Mouse (Mus musculus) splenic B cell, adult 2 months (primary cell): Measurements from ENCODE around the gene 1700034J05Rik.

ENCODE experiments used
- DNase-seq: peaks from one replicate; pipeline ENCODE4 v3.0.0-alpha.2; 2011; ENCODE audit warnings: low read depth, low spot score
- H3K27me3 ChIP-seq: 2 replicates; pipeline ENCODE4 v1.6.1; 2012; ENCODE audit warnings: mild to moderate bottlenecking, low read length, moderate library complexity, mixed read lengths; ENCODE audit not compliant: control insufficient read depth, poor library complexity, insufficient read depth, severe bottlenecking
- H3K36me3 ChIP-seq: 2 replicates; pipeline ENCODE4 v1.6.1; 2012; ENCODE audit warnings: mild to moderate bottlenecking, low read length, moderate library complexity, mixed read lengths; ENCODE audit not compliant: control insufficient read depth, poor library complexity, insufficient read depth, severe bottlenecking

1700034J05Rik gene

DNA sequence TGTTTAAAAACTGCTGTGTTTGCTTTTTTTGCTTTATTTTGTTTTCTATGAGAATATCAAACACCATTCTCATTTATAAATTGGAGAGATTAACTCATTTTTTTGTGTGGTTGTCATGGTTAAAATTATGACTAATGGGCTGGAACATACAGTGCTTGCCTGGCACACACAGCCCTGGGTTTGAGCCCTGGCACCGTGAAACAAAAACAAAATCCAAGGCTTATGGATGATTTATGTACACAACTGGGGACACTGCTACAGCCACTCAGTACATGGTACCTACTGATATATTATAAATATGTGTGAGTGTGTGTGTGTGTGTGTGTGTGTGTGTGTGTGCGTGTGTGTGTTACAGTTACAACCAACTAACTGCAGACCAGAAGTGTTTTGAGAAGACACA lies 19.2 kb upstream of the 1700034J05Rik start:
- H3K27me3 ChIP-seq = no peaks in the 10 kb centered on the region; the same call in 1 of the 2 replicates
- H3K36me3 ChIP-seq = no peaks in the 10 kb centered on the region
- no peak for DNase-seq

DNA sequence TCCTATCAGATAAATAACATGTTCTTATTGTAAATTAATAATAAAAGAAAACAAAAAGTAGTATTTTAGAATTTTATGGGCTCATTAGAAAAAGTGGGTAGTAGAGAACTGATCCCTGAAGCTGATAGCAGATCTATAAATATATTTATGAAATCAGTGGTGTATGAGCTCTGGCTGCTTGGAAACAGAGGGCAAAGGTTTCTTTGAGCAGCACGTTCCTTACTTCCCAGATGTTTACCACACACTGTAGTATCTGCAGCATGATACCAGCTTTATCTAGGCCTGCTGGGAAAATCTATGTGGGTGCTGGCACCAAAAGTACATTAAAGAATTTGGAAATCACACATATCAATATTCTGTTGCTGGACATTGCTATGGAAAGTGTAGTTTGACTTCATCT lies 18.5 kb upstream of the 1700034J05Rik start:
- Histone ChIP-seq H3K27me3 (no peaks in the 10 kb centered on the region), H3K36me3 (no peaks in the 10 kb centered on the region)
- DNase-seq = no peak

DNA sequence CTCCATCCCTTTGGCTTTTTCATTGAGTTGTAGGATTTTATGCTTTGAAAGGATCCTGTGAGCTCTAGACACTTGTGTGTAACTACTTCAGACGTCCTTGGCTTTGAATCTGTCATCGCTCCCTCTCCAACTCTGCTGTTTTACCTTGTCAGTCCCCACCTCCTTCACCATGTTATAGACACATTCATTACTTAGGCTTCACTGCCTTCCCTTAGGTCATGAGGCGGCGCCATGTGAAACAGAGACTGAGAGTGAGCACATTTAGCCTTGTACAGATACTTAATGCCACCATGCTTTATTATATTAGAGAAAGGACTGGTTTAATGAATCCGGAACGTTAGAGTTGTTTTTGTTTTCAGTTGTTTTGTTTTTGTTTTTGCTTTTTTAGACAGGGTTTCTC lies 17.8 kb upstream of the 1700034J05Rik start:
- DNase-seq = no peak
- Histone ChIP-seq H3K36me3 (no peaks in the 10 kb centered on the region), H3K27me3 (no peaks in the 10 kb centered on the region)

DNA sequence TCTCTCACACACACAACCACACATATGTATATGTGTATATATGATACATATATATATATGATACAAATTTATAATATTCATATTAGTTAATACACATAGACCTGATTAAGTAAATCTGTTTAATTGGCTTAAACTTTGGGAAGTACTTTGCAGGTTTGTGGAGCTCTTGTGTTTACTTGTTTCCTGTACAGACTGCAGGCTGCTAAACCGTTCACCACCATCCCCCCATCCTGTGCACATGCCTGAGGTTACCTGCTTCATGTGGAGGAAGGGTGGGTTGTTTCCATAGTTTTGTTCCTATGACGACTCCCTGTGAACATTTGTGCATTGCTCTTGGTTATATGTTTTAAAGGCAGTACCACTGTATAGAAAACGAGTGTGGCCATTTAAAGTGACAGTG lies 17.1 kb upstream of the 1700034J05Rik start:
- Histone ChIP-seq H3K36me3 (no peaks in the 10 kb centered on the region), H3K27me3 (no peaks in the 10 kb centered on the region)
- no peak for DNase-seq

DNA sequence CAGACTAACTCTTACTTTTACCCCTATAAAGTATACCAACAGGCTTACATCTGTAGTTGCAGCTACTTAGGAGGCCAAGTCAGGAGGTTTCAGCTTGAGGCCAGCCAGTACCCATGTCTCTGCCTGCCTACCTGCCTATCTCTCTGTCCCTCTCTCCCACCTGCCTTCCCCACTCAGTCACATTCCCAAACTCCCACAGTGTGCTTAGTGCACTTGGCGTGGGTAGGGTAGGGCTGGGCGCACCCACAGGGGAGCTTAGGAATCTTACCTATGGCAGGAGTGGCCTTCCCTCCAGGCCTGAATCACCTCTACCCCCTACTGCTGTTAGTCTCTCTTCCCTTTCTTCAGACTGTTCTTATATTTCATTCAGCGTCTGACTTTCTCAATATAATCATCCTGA lies 16.6 kb upstream of the 1700034J05Rik start:
- Histone ChIP-seq H3K27me3 (no peaks in the 10 kb centered on the region), H3K36me3 (no peaks in the 10 kb centered on the region)
- DNase-seq = no peak

DNA sequence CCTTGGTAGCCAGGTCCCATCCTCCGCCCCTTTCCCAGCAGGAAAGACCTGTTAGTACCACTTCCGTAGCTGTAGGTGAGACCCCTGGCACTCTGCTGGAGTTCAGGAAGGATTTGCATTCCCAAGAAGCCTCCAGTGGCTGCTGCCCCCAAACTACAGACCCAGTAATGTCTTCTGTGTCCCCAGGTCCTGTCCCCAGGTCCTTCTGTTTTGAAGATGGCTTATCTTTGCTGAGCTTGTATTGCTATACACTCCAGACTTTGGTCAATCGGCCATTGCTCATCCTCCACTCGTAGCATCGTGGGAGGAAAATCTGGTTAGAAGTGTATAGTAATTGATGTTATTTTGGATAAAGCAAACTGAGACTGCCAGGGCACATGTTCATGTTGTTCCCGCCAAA lies 13.6 kb upstream of the 1700034J05Rik start:
- DNase-seq = no peak
- Histone ChIP-seq H3K36me3 (no peaks in the 10 kb centered on the region), H3K27me3 (no peaks in the 10 kb centered on the region)

DNA sequence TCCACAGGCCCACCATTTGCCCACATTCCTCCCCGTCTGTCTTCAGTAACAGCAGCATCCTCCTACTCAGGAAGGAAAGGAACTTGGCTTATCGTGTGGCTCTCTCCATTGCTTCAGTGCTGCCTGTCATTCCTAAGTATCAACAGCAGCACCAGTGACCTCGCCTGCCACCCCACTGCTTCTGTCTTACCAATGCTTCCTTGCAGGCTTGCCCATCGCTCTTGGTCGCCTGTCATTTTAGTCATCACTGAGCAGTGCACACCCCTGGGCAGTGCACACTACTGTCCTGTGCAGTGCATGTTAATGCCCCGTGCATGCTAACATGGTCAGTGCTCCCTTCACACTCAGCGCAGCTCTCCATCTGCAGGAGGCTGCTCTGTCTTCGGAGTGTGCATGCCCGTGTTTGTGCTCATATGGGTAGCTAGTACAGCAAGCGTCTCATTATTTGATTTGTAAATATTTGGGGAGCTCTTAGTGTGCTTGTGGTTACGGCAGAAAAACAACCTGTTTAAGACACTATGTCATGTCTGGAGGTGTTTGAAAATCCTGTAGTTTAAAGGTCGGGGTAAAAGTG lies 12.3 kb upstream of the 1700034J05Rik start:
- DNase-seq = no peak
- Histone ChIP-seq H3K36me3 (no peaks in the 10 kb centered on the region), H3K27me3 (no peaks in the 10 kb centered on the region)

DNA sequence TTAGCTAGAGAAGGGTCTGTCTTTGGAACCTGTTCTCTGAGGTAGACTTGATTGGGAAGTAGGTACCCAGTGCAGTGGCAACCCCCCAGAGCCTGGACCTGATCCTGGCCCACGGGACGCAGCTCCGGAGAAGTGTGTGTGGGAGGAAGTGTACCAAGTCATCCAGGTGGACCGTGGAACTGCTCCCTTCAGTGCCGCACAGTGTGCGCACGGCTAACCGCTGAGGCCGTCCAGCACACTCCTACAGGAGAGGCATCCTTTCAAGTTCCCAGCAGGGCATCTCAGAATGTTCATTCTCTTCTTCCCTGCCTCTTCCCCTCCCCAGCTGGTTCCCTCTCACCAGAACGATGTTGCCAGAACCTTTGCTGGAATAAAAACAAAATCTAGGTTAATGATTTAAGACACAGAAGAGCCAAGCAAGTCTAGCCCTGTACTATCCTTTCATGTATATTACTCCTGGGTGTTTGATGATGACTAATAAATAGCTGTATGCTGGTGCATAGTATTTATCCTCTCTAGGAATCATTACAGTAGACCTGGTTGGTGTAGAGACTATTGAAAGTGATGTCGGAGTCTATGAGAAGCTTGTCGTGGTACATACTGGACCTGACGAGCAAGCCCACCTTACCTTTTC lies 11.0 kb upstream of the 1700034J05Rik start:
- DNase-seq = no peak
- Histone ChIP-seq H3K36me3 (no peaks in the 10 kb centered on the region), H3K27me3 (no peaks in the 10 kb centered on the region)

DNA sequence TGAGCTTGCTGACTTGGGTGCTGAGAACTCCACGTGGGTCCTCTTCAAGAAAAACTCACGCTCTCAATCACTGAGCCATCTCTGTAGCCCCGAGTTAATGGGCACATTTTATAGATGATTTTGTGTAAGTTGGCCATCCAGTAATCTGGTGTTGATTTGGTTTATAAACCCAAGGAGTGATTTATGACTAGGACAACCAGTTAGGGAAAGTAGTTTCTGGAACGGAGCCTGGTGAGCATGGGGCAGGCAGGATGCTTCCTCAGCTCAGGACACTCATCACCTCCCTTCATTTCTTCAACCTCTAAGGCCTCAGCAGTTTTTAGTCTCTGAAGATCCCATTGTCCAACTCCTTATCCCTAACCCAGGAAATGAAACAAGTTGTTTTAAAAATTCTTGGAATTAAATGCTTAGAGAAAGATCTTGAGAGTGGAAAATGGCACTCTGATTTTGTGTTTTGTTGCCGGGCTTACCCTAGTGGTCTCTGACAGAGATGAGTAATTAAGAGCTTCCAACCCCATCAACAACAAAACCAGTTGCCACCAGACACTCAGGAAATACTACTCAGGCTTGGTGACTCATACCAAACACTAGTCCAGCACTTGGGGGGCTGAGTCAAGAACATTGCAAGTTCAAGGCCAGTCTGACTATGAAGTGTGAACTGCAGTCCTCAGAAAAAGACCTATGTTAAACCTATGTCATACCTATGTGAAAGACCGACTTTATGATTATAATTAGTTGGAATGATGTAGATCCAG lies 9.4 kb upstream of the 1700034J05Rik start:
- Histone ChIP-seq H3K36me3 (no peaks in the 10 kb centered on the region), H3K27me3 (no peaks in the 10 kb centered on the region)
- no peak for DNase-seq

DNA sequence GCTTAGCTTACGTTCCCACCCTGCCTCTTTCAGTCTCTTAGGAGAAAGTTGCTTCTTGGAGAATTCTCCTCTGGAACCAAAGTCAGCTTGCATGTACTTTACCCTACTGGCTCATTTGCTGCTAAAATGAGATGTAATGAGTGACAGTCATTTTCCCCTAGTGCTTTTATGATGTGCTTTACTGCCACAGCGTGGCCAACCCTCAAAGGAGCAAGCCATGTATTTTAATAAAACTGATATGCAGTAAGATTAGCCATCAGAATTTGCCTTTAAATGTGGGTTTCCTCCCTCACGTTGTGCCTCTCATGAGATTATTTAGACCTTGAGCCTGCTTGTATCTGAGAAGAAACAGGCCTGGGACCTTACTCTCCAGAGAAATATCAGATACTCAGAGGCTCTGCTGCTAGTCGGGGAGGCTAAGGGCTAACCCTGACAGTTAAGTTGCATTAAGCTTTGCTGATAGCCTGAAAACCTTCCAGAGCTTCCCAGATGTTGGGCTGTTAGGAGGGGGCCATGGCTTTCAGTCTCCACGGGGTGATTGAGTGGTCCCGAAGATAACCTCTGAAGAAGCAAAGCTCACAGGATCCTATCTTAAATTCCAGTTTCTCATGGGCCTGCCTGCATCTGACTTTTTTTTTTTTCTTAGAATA lies 7.7 kb upstream of the 1700034J05Rik start:
- DNase-seq = no peak
- Histone ChIP-seq H3K36me3 (no peaks in the 10 kb centered on the region), H3K27me3 (no peaks in the 10 kb centered on the region)

DNA sequence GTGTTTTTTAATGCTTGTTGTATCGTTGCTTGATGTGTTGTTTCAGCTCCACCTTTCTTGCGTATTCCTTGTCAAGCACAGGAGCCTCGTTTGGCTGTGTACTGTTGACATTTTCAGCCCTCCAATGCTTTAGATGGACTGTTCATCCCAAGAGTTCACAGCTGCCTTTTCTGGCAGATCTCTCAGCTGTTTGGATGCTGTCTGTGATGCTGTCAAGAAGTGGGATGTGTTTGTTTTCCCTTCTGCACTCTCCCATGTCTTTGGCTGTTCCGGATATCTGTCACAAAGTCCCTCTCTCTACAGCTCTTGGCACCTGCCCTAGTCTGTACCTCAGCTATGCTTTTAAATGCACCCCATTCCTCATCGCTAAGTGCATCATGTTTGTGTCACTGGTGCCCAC lies 6.7 kb upstream of the 1700034J05Rik start:
- no peak for DNase-seq
- H3K27me3 ChIP-seq = no peaks in the 10 kb centered on the region
- no peaks in the 10 kb centered on the region for H3K36me3 ChIP-seq

DNA sequence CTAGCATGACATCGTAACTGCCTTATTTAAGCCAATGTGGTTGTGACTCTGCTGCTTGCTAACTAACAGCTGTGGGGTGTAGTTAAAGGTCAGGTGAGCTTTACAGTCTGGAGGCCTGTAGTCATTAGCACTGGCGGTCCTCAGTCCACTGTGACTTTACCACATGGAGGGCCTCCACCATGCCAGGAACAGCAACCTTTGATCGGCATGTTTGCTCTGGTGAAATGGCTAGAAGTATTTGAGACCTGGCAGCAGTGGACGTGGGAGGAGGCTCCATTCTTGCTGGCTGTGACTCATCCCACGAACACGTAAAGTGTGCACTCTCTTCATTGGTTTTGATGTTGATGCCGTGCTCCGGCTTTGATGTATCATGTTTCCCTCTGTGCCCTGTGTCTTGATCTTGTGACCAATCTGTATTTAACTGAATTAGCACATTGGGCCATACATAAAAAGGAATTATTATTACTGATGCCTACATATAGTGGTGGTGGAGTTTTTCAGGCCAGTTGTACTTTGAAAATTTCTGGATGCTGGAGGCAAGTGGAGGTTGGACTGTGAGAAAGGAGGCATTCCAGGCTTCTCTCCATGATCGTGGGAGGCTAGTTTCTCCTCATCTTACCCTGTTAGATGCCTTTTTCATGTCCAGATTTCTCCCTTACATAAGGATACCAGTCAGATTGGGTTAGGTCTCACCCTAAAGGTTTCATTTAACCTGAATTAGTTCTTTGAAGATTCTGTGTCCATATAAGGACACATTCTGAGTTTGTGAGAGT lies 5.9 kb upstream of the 1700034J05Rik start:
- Histone ChIP-seq H3K27me3 (no peaks in the 10 kb centered on the region), H3K36me3 (no peaks in the 10 kb centered on the region)
- DNase-seq = no peak

DNA sequence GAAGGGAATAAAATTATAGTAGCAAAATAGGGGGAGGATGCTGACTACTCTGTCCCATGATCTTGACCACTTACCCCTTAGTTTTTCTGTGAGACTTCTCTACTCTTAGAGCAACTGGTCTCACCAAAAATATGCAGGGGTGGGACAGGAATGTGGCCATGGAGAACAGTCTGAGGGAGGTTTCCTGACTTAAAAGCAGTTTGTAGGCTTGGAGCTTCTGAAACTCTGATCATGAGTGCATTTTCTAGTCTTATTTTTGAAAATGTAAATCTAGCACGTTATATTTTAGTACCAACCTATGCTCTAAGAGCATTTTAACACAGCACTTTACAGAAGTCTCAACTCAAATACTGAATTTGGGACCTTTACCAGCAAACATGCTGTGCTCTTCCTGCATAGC lies 4.5 kb upstream of the 1700034J05Rik start:
- Histone ChIP-seq H3K27me3 (no peaks in the 10 kb centered on the region), H3K36me3 (no peaks in the 10 kb centered on the region)
- DNase-seq = no peak

DNA sequence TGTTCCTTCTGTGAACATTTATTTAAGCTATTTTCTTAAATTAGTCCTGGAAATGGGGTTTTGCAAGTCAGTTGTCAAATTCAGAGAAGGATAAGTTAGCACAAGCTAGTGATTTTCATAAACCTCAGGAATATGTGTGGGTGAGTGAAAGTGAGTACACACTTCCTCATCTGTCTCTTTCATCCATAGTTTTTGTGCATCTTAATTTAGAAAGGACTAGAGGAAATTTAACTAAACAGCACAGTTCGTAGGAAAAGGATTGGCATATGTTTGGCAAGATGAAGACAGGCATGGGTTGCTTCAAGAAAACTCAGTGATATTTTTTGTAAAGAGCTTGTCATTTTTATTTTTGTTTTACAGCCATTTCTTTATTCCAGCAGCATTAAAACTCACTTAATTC lies 2.7 kb upstream of the 1700034J05Rik start:
- DNase-seq = no peak
- Histone ChIP-seq H3K36me3 (no peaks in the 10 kb centered on the region), H3K27me3 (no peaks in the 10 kb centered on the region)
